ENCODE assay signal across 10 mouse cellular contexts in the genomic region with DNA sequence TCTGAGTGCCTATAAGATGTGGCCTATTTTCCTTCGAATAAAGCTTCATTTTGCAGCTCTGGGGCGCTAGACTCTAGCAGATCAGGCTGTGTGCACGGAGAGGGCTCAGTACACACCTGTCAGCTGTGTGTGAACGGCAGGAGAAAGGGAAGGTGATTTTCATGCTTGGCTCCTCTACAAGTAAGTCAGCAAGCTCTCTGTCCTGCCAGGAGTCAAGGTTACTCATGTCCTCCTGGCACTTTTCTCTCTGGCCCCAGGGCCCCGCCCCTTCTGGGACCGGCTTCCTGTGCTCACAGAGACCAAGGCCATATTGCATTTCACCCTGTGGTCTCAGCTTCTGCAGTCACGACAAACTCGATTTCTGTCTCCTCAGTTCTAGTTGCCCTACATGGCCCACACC.
DNase-seq lines count a peak whose midpoint lies in the region; ATAC-seq and TF ChIP-seq lines count a peak whose summit lies in the region.
"Had no signal": no experiment of that assay in that cellular context is flagged by ENCODE, and none has a peak within 500 bp of the region (broad histone marks: within the 10 kb centered on the region; RNA-seq: fewer than 3 reads in every experiment).

No protein-coding gene starts in this region.

- no peaks in the 10 kb centered on the region for H3K36me3 ChIP-seq in heart, postnatal 0 days (replicated peaks; ENCODE audit: control insufficient read depth, insufficient read depth, low read length)
- H3K36me3 ChIP-seq in hindbrain, embryonic 10.5 days: peaks cover 8% of the 10 kb centered on the region; the same call in 1 of the 2 replicates

- DNase-seq in lung, postnatal 36 days: peak; percentile 31
- DNase-seq in lung, postnatal 10 days: no peak
- DNase-seq in adrenal gland, postnatal 10 days: peak; percentile 86
- peak; percentile 36 to 48 for DNase-seq in cerebellum, postnatal 10 days
- DNase-seq in heart, postnatal 0 days (ENCODE audit: low spot score): peak; percentile 39
- no peak for DNase-seq in thymus, postnatal 4 days
- no peak for DNase-seq in layer of hippocampus, postnatal 36 days
- DNase-seq in hindbrain, embryonic 10.5 days (ENCODE audit: low spot score): no peak

- peak; percentile 33; the same call in 1 of the 2 replicates for ATAC-seq in heart, postnatal 0 days (ENCODE audit: insufficient read depth, low read depth)
- ATAC-seq: Patski had no signal

- H3K27ac ChIP-seq in heart, postnatal 0 days (ENCODE audit: low read depth): peak overlapping the region; percentile 50
- H3K27ac ChIP-seq in hindbrain, embryonic 10.5 days: no peak overlapping the region
- H3K27ac ChIP-seq: embryonic facial prominence, embryonic 12.5 days had no signal

- no peak overlapping the region for H3K4me3 ChIP-seq in heart, postnatal 0 days (ENCODE audit: low read depth, low read length)
- no peak overlapping the region for H3K4me3 ChIP-seq in hindbrain, embryonic 10.5 days
- H3K4me3 ChIP-seq: embryonic facial prominence, embryonic 12.5 days had no signal

- H3K4me2 ChIP-seq in heart, postnatal 0 days (ENCODE audit: low read depth, low read length): no peak overlapping the region
- H3K4me2 ChIP-seq: embryonic facial prominence, embryonic 12.5 days had no signal

- H3K27me3 ChIP-seq in heart, postnatal 0 days (ENCODE audit: control insufficient read depth, insufficient read depth, low read length): no peaks in the 10 kb centered on the region
- H3K27me3 ChIP-seq in hindbrain, embryonic 10.5 days (ENCODE audit: insufficient read depth, poor library complexity, severe bottlenecking): no peaks in the 10 kb centered on the region
- H3K27me3 ChIP-seq: embryonic facial prominence, embryonic 12.5 days; Patski had no signal

- H3K9ac ChIP-seq in heart, postnatal 0 days (replicated peaks; ENCODE audit: low read depth, low read length): no peak overlapping the region
- H3K9ac ChIP-seq: embryonic facial prominence, embryonic 12.5 days had no signal

- no peak for TF ChIP-seq EP300 in heart, postnatal 0 days (IDR thresholded peaks at IDR 0.05; ENCODE audit: low read depth)

- H3K4me1 ChIP-seq in heart, postnatal 0 days (ENCODE audit: control insufficient read depth, insufficient read depth): peaks cover 33% of the 10 kb centered on the region
- peaks cover 54% of the 10 kb centered on the region for H3K4me1 ChIP-seq in hindbrain, embryonic 10.5 days (replicated peaks)

- TF ChIP-seq CTCF in heart, postnatal 0 days (IDR thresholded peaks at IDR 0.05; ENCODE audit: low read depth): no peak

- WGBS in heart, postnatal 0 days: 52% methylated on average over 8 of the region's 8 CpGs
- WGBS in hindbrain, embryonic 10.5 days: 77% methylated on average over 8 of the region's 8 CpGs

- no peaks in the 10 kb centered on the region for H3K9me3 ChIP-seq in heart, postnatal 0 days (replicated peaks; ENCODE audit: control insufficient read depth, low read length)
- H3K9me3 ChIP-seq in hindbrain, embryonic 10.5 days: peaks cover 6% of the 10 kb centered on the region; the same call in 1 of the 2 replicates
- H3K9me3 ChIP-seq: embryonic facial prominence, embryonic 12.5 days had no signal

Comparison
In these comparisons a context has a peak if more than half of its experiments do, and no peak if none do; other contexts are left out.
1. DNase-seq: peak in lung, postnatal 36 days (single experiment), adrenal gland, postnatal 10 days (single experiment), cerebellum, postnatal 10 days (2 of 2) and heart, postnatal 0 days (single experiment); none in lung, postnatal 10 days (single experiment), thymus, postnatal 4 days (single experiment), layer of hippocampus, postnatal 36 days (0 of 2) and hindbrain, embryonic 10.5 days (single experiment).